Mouse (Mus musculus) hindbrain, postnatal 0 days (tissue): Measurements from ENCODE around the gene Kcnab2. TPM values are rescaled to one million over a fixed set of nuclear protein-coding genes. Genes with fewer than 3 reads are reported as not detected.

Experiments used
- ATAC-seq: fragments of 200-750 bp; cut with Nextera tagmentation; 2 replicates; pipeline ENCODE4 v1.8.0; 2017; ENCODE audit warnings: mild to moderate bottlenecking, moderate TSS enrichment, moderate library complexity
- DNase-seq: peaks from one replicate; pipeline ENCODE4 v3.0.0-alpha.2; 2015; ENCODE audit warnings: low spot score
- H3K27ac ChIP-seq: fragments of 300-500 bp; sonication (generic); 2 replicates; pipeline ENCODE4 v1.5.1; 2014; ENCODE audit warnings: mild to moderate bottlenecking
- H3K27me3 ChIP-seq: fragments of 300-500 bp; sonication (generic); 2 replicates; pipeline ENCODE4 v1.6.1; 2014; ENCODE audit warnings: low read length, mixed read lengths; ENCODE audit not compliant: insufficient read depth
- H3K36me3 ChIP-seq: fragments of 300-500 bp; sonication (generic); 2 replicates; pipeline ENCODE4 v1.6.1; 2014; ENCODE audit warnings: low read length, mixed read lengths; ENCODE audit not compliant: insufficient read depth
- H3K4me1 ChIP-seq: fragments of 300-500 bp; sonication (generic); 2 replicates; pipeline ENCODE4 v1.6.1; 2014; ENCODE audit warnings: antibody characterized with exemption, low read length, mixed read lengths; ENCODE audit not compliant: insufficient read depth
- H3K4me2 ChIP-seq: fragments of 300-500 bp; sonication (generic); 2 replicates; pipeline ENCODE4 v1.6.1; 2014; ENCODE audit warnings: low read depth, mild to moderate bottlenecking, low read length, moderate library complexity, mixed read lengths
- H3K4me3 ChIP-seq: fragments of 300-500 bp; sonication (generic); 2 replicates; pipeline ENCODE4 v1.5.1; 2014; ENCODE audit warnings: low read length
- H3K9ac ChIP-seq: fragments of 300-500 bp; sonication (generic); replicated peaks from 2 replicates; pipeline ENCODE4 v1.6.1; 2014; ENCODE audit warnings: mild to moderate bottlenecking, low read length, moderate library complexity, mixed read lengths
- H3K9me3 ChIP-seq: fragments of 300-500 bp; sonication (generic); 2 replicates; pipeline ENCODE4 v1.6.1; 2016; ENCODE audit warnings: low read length, mixed read lengths
- CTCF ChIP-seq: IDR thresholded peaks from 2 replicates; pipeline ENCODE4 v1.5.1; 2016; ENCODE audit warnings: antibody characterized with exemption, control low read depth, low read depth
- WGBS: fragments of 180-500 bp; shearing (Covaris S2); extraction: QIAGEN DNeasy Blood & Tissue Kit; methylation state at CpG from one replicate; pipeline ENCODE4 v1.1.7; 2014; 5-methylcytosine and 5-hydroxymethylcytosine counted together
- polyA plus RNA-seq: library from polyadenylated mRNA; unstranded; fragments of >200 nt; fragmentation: Nextera tagmentation; extraction: Ambion mirVana; gene quantifications from 2 replicates; pipeline ENCODE4 v1.2.1, GENCODE M21; 2015
- total RNA-seq: library from RNA; depleted of rRNA; stranded (reverse); fragments of >200 nt; gene quantifications from 2 replicates; pipeline ENCODE4 v1.2.3, GENCODE M21; 2014

Gene Kcnab2
- total and polyA plus RNA-seq, 2 experiments from 2014 or later: 33.2 to 55.6 TPM

GRCm38 (mm10) chr4:152456609-152457008 is 21.1 kb downstream of the Kcnab2 start:
- Histone ChIP-seq H3K4me3 (no peak overlapping the region), H3K9ac (no peak overlapping the region), H3K4me2 (no peak overlapping the region), H3K36me3 (no peaks in the 10 kb centered on the region), H3K27me3 (no peaks in the 10 kb centered on the region), H3K27ac (peak overlapping the region; percentile 16; the same call in 1 of the 2 replicates), H3K9me3 (no peaks in the 10 kb centered on the region), H3K4me1 (no peaks in the 10 kb centered on the region)
- no peak for TF ChIP-seq CTCF
- whole genome bisulfite sequencing: 63% methylated on average over 18 of the region's 18 CpGs
- DNase-seq (no peak), ATAC-seq (no peak)

DNA sequence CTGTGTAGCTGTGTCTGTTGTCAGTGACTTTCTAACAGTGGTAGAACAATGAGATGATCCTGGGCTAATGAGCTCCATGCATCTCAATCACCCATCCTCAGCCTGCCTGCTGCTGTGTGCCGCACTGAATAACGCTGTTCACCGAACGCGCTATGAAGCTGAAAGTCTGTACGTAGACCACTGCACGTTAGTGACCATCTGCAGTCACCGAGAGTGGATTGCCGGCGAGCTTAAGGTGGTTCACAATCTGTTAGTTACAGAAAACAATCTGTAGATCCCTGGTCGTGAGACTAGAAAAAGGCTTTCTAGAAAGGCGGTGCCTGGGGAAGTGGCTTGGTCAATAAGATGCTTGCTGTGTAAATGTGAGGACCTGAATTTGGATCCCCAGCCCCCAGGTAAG is 23.5 kb downstream of the Kcnab2 start:
- DNase-seq: no peak
- Histone ChIP-seq H3K4me3 (no peak overlapping the region), H3K27ac (no peak overlapping the region), H3K4me1 (no peaks in the 10 kb centered on the region), H3K9ac (no peak overlapping the region), H3K27me3 (no peaks in the 10 kb centered on the region), H3K9me3 (no peaks in the 10 kb centered on the region), H3K4me2 (no peak overlapping the region), H3K36me3 (no peaks in the 10 kb centered on the region)
- no peak for ATAC-seq
- WGBS: 56% methylated on average over 12 of the region's 12 CpGs
- TF ChIP-seq CTCF: no peak

DNA sequence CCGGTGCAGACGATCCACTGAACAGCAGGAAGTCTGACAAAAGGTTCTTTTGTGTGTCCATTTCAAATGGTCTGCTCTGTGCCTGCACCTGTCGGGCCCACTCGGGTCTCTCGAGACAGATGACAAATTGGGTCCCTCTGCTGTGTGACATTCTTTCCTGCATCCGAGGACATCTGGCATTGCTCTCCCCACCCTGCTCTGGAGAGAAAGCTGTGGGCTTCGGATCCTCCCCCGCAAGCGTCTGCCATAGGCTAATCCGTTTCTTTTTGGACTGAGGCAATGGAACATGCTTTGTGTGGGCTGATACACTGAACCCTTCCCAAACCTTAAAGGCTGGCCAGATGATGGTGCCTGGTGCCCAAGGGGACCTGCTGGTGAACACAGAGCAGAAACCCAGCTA is 24.6 kb downstream of the Kcnab2 start:
- peak; percentile 39 for DNase-seq
- ATAC-seq: 0 out of 2 replicates have a peak, but pooled peaks have one; percentile 50
- Histone ChIP-seq H3K9ac (no peak overlapping the region), H3K9me3 (no peaks in the 10 kb centered on the region), H3K4me2 (no peak overlapping the region), H3K27ac (no peak overlapping the region), H3K4me1 (no peaks in the 10 kb centered on the region), H3K4me3 (no peak overlapping the region), H3K36me3 (no peaks in the 10 kb centered on the region), H3K27me3 (no peaks in the 10 kb centered on the region)
- no peak for TF ChIP-seq CTCF
- WGBS: 23% methylated on average over 10 of the region's 10 CpGs

DNA sequence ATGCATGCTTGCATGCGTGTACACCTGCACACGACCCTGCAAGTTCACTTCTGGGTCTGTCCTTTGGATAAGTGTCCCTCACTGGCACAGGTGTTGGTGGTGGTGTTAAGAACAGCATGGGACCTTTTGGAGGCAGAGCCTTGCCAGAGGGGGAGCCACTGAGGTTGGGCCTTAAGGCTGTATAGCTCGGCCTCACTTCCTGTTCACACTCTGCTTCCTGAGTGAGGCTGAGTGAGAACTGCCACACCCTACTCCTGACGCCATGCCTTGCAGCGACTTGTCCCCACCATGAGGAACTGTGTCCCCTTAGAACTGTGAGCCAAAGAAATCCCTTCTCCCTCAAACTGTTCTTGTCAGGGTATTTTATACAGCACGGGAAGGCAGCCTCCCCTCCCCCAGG is 26.3 kb downstream of the Kcnab2 start:
- H3K27ac ChIP-seq: no peak overlapping the region
- DNase-seq (no peak), ATAC-seq (no peak)
- no peaks in the 10 kb centered on the region for H3K9me3 ChIP-seq
- WGBS: 90% methylated on average over 6 of the region's 6 CpGs
- H3K9ac ChIP-seq: no peak overlapping the region
- no peak overlapping the region for H3K4me2 ChIP-seq
- H3K4me1 ChIP-seq: no peaks in the 10 kb centered on the region
- no peaks in the 10 kb centered on the region for H3K27me3 ChIP-seq
- no peak overlapping the region for H3K4me3 ChIP-seq
- no peak for TF ChIP-seq CTCF
- no peaks in the 10 kb centered on the region for H3K36me3 ChIP-seq

- Histone ChIP-seq H3K27me3 (no peaks in the 10 kb centered on the region), H3K4me1 (no peaks in the 10 kb centered on the region), H3K36me3 (no peaks in the 10 kb centered on the region), H3K4me2 (no peak overlapping the region), H3K9me3 (no peaks in the 10 kb centered on the region), H3K27ac (no peak overlapping the region), H3K9ac (no peak overlapping the region), H3K4me3 (no peak overlapping the region)
- TF ChIP-seq CTCF: no peak
- WGBS: 67% methylated on average over 8 of the region's 8 CpGs
- DNase-seq: no peak
- ATAC-seq: no peak
Observed at GRCm38 (mm10) chr4:152448666-152449018, 29.0 kb downstream of the Kcnab2 start.

- Histone ChIP-seq H3K27ac (no peak overlapping the region), H3K4me2 (no peak overlapping the region), H3K27me3 (no peaks in the 10 kb centered on the region), H3K36me3 (no peaks in the 10 kb centered on the region), H3K4me3 (no peak overlapping the region), H3K9ac (no peak overlapping the region), H3K4me1 (no peaks in the 10 kb centered on the region), H3K9me3 (no peaks in the 10 kb centered on the region)
- ATAC-seq: no peak
- DNase-seq: no peak
- no peak for TF ChIP-seq CTCF
- WGBS: 77% methylated on average over 22 of the region's 22 CpGs
Observed at GRCm38 (mm10) chr4:152447731-152448665, 29.7 kb downstream of the Kcnab2 start.

- H3K27me3 ChIP-seq: no peaks in the 10 kb centered on the region
- 84% methylated on average over 10 of the region's 10 CpGs for WGBS
- H3K27ac ChIP-seq: no peak overlapping the region
- DNase-seq (no peak), ATAC-seq (no peak)
- TF ChIP-seq CTCF: no peak
- H3K4me3 ChIP-seq: no peak overlapping the region
- H3K4me2 ChIP-seq: no peak overlapping the region
- H3K4me1 ChIP-seq: no peaks in the 10 kb centered on the region
- H3K36me3 ChIP-seq: no peaks in the 10 kb centered on the region
- H3K9ac ChIP-seq: no peak overlapping the region
- H3K9me3 ChIP-seq: no peaks in the 10 kb centered on the region
Observed at GRCm38 (mm10) chr4:152446178-152446577, 31.5 kb downstream of the Kcnab2 start.
